Mouse (Mus musculus): Measurements from ENCODE around the gene Adamtsl5. TPM values are rescaled to one million over a fixed set of nuclear protein-coding genes. Genes with fewer than 3 reads are reported as not detected.

Adamtsl5 gene
- total and polyA plus RNA-seq, 3 experiments = 71.9 to 85.2 (median 84.5) TPM

DNA sequence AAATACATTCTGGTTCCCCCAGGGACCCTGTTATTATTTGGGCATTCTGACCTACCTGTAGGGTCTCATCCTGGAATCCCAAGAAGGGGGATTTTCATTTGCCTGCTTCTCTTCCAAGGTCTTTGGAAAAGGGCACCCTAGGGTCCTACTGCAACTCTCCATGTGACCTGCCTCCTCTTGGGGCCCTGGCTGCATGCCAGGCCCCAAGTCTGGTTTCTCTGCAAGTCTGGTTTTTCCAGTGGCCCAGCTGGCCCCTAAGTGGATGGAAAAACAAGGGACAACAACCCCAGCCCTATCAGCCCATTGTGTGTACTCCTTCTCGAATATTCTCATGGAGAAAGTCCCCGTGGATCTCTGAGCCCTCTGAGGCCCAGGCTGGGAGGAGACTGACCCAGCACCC, 17.3 kb downstream of the Adamtsl5 start:
- Histone ChIP-seq H3K4me3 (no peak overlapping the region), H3K27me3 (ENCODE audit: control insufficient read depth, insufficient read depth, low read length) (no peaks in the 10 kb centered on the region)

DNA sequence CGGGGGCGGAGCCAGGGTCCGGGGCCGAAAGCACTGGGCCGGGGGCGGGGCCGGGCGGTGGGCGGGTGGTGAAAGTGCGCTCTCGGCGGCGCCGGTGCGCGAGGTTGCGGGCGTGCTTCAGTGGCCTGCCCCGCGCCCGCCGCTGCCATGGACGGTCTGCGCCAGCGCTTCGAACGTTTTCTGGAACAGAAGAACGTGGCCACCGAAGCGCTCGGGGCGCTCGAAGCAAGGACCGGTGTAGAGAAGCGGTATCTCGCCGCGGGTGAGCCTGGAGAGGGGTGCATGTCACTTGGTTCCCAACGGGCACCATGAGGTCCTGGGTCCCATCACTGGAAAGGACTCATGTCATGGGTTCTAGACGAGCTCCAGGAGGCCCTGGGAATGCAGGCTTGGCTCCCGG, 18.1 kb downstream of the Adamtsl5 start:
- Histone ChIP-seq H3K4me1 (ENCODE audit: control insufficient read depth, insufficient read depth, low read length) (no peaks in the 10 kb centered on the region), H3K4me3 (peak overlapping the region; percentile 54), H3K27ac (no peak overlapping the region), H3K9ac (ENCODE audit: low read depth, low read length) (peak overlapping the region; percentile 28), H3K79me2 (replicated peaks; ENCODE audit: control insufficient read depth, insufficient read depth, low read length) (no peaks in the 10 kb centered on the region), H3K27me3 (ENCODE audit: control insufficient read depth, insufficient read depth, low read length) (no peaks in the 10 kb centered on the region), H3K36me3 (ENCODE audit: control insufficient read depth, insufficient read depth, low read length) (no peaks in the 10 kb centered on the region)
- intact Hi-C loops (cut with DNase I) = no loop called here
- WGBS = 2% methylated on average over 39 of the region's 41 CpGs
- no peak for DNase-seq
- TF ChIP-seq POLR2A (IDR thresholded peaks at IDR 0.05; ENCODE audit: insufficient read depth, low read depth, low read length) (no peak), EP300 (IDR thresholded peaks at IDR 0.05; ENCODE audit: insufficient read depth, low read depth, low read length) (no peak), CTCF (IDR thresholded peaks at IDR 0.05) (0 out of 2 replicates have a peak, but pooled peaks have one; percentile 5)

More for the DNA sequence above, 17.3 kb downstream of the Adamtsl5 start:
- H3K9ac ChIP-seq (ENCODE audit: low read depth, low read length) = no peak overlapping the region
- no peak overlapping the region for H3K27ac ChIP-seq
- no peaks in the 10 kb centered on the region for H3K4me1 ChIP-seq (ENCODE audit: control insufficient read depth, insufficient read depth, low read length)
- no peaks in the 10 kb centered on the region for H3K79me2 ChIP-seq (replicated peaks; ENCODE audit: control insufficient read depth, insufficient read depth, low read length)
- 49% methylated on average over 2 of the region's 2 CpGs for WGBS
- H3K36me3 ChIP-seq (ENCODE audit: control insufficient read depth, insufficient read depth, low read length) = no peaks in the 10 kb centered on the region
- intact Hi-C loops (cut with DNase I) = no loop called here
- DNase-seq = no peak
- TF ChIP-seq EP300 (IDR thresholded peaks at IDR 0.05; ENCODE audit: insufficient read depth, low read depth, low read length) (no peak), POLR2A (IDR thresholded peaks at IDR 0.05; ENCODE audit: insufficient read depth, low read depth, low read length) (no peak)

DNA sequence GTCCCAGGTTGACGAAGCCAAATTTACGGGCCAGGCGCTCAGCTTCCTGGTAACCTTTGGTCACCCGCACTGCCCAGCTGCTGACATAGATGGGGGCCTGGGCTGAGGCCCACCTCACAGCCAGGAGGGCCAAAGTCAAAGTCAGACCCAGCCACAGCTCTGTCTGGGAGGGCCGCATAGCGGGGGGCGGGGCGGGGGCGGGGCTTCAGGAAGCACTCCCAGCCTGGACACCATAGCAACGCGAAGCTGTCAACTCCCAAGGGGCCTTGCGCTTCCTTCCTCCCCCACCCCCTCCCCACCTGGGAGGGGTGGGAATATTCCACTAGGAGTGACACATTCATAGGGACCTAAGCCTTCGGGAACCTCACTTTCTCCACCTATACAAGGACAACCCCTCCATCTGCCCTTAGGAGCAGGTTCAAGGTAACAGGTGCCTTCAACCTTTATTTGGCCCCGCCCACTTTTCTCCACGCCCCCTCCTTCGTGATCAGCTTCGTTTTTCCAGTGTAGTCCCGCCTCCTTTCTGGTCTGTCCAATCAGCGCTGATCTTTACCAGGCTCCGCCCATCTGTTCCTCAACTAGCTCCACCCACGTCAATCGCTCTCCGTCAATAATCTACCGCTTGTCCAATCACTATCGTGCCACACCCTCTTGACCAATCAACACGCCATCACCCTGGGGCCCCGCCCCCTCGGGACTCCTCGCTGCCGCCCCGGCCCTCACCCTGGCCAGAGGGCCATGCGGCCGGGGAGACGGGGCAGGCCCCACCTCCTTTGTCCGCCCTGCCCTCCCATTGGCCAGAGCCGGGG, 18.7 kb downstream of the Adamtsl5 start, which contains the start of the genes Pcsk4 and Reep6:
Pcsk4 (minus strand) TSS at position 226 of the 809 bp plus-strand sequence.
Reep6 (plus strand) TSS at position 681 of the 809 bp plus-strand sequence.
- intact Hi-C loops (cut with DNase I) = loop anchor here (10.0 kb wide), 1 partner anchor 155 kb away; the partner anchor contains the start of genes 1600002K03Rik and Efna2
- peak within 1 kb of the TSS; percentile 54 for H3K4me3 ChIP-seq
- peak; percentile 89 to 94 for DNase-seq
- no peak within 1 kb of the TSS for H3K27ac ChIP-seq
- H3K27me3 ChIP-seq (ENCODE audit: control insufficient read depth, insufficient read depth, low read length) = no peaks in the 10 kb centered on the region
- no peak for TF ChIP-seq POLR2A (IDR thresholded peaks at IDR 0.05; ENCODE audit: insufficient read depth, low read depth, low read length)
- no peak for TF ChIP-seq EP300 (IDR thresholded peaks at IDR 0.05; ENCODE audit: insufficient read depth, low read depth, low read length)
- no peak for TF ChIP-seq CTCF (IDR thresholded peaks at IDR 0.05)
- H3K4me1 ChIP-seq (ENCODE audit: control insufficient read depth, insufficient read depth, low read length) = no peaks in the 10 kb centered on the region
- no peaks in the 10 kb centered on the region for H3K79me2 ChIP-seq (replicated peaks; ENCODE audit: control insufficient read depth, insufficient read depth, low read length)
- H3K9ac ChIP-seq (ENCODE audit: low read depth, low read length) = peak within 1 kb of the TSS; percentile 28
- H3K36me3 ChIP-seq (ENCODE audit: control insufficient read depth, insufficient read depth, low read length) = no peaks in the 10 kb centered on the region
- 9% methylated on average over 36 of the region's 36 CpGs for WGBS

DNA sequence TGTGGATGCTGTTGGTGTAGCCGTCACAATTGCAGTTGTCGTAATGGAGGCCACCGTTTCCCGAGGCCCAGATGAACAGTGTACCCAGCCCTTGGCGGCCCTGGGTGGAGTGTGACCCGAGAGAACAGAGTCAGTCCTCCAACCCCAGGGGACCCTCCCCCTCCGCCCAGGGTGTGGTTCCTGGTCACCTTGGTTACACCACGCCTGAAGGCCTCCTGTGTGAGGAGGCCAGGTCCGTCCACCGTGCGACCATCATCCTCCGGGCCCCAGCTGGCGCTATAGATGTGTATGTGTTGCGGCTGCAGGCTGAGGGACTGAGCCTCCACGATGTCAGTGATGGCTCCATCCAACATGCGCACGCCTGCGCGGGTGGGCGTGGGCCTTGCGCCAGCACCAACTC, 23.2 kb downstream of the Adamtsl5 start:
- DNase-seq = no peak
- 83% methylated on average over 21 of the region's 21 CpGs for WGBS
- Histone ChIP-seq H3K4me3 (no peak overlapping the region), H3K27ac (peak overlapping the region; percentile 15; the same call in 1 of the 2 replicates), H3K79me2 (replicated peaks; ENCODE audit: control insufficient read depth, insufficient read depth, low read length) (no peaks in the 10 kb centered on the region), H3K4me1 (ENCODE audit: control insufficient read depth, insufficient read depth, low read length) (peaks cover 5% of the 10 kb centered on the region), H3K27me3 (ENCODE audit: control insufficient read depth, insufficient read depth, low read length) (no peaks in the 10 kb centered on the region), H3K36me3 (ENCODE audit: control insufficient read depth, insufficient read depth, low read length) (no peaks in the 10 kb centered on the region), H3K9ac (ENCODE audit: low read depth, low read length) (no peak overlapping the region)
- TF ChIP-seq CTCF (IDR thresholded peaks at IDR 0.05) = no peak
- TF ChIP-seq POLR2A (IDR thresholded peaks at IDR 0.05; ENCODE audit: insufficient read depth, low read depth, low read length) = no peak
- TF ChIP-seq EP300 (IDR thresholded peaks at IDR 0.05; ENCODE audit: insufficient read depth, low read depth, low read length) = no peak
- intact Hi-C loops (cut with DNase I) = loop anchor here (10.0 kb wide), 1 partner anchor 150 kb away; the partner anchor contains the start of genes 1600002K03Rik and Efna2

DNA sequence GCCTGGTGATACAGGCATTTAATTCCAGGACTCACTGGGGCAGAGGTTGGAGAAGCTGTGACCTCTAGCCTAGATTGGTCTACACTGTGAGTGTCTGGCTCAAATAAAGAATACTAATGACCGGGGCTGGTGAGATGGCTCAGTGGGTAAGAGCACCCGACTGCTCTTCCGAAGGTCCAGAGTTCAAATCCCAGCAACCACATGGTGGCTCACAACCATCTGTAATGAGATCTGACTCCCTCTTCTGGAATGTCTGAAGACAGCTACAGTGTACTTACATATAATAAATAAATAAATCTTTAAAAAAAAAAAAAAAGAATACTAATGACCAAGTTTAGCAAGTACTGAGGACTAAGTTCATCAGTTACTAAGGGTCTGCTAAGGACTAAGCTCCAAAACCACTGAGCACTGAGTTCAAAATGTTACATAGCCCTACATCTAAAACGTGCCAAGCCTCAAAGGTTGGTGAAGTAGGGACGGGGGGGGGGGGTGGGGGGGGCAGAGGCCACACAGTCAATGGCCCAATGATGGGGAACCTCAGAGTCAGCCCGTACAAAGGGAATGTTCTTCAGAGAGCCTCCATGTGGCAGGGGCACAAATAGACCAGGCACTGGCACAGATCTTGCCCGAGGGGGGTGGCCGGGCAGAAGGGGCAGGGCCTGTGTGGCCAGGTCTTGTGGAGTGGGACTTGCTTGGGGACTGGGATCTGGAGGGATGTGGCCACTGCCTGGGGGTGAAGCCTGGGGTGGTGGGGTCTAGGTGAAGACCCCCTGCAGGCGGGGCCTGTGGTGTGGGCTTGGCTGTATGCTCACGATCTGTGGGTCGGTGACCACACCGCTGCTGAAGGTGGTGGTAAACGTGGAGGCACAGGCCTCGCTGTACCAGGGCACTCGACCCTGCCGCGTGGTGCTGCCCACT, 23.8 kb downstream of the Adamtsl5 start:
- peak overlapping the region; percentile 68 for H3K4me3 ChIP-seq
- H3K9ac ChIP-seq (ENCODE audit: low read depth, low read length) = no peak overlapping the region
- WGBS = 75% methylated on average over 17 of the region's 17 CpGs
- H3K27ac ChIP-seq = peak overlapping the region; percentile 85
- no peaks in the 10 kb centered on the region for H3K36me3 ChIP-seq (ENCODE audit: control insufficient read depth, insufficient read depth, low read length)
- H3K79me2 ChIP-seq (replicated peaks; ENCODE audit: control insufficient read depth, insufficient read depth, low read length) = no peaks in the 10 kb centered on the region
- intact Hi-C loops (cut with DNase I) = loop anchor here (10.0 kb wide), 1 partner anchor 150 kb away; the partner anchor contains the start of genes 1600002K03Rik and Efna2
- DNase-seq = peak in 1 of 2 experiments; percentile 26
- TF ChIP-seq POLR2A (IDR thresholded peaks at IDR 0.05; ENCODE audit: insufficient read depth, low read depth, low read length) (no peak), CTCF (IDR thresholded peaks at IDR 0.05) (no peak), EP300 (IDR thresholded peaks at IDR 0.05; ENCODE audit: insufficient read depth, low read depth, low read length) (no peak)
- H3K27me3 ChIP-seq (ENCODE audit: control insufficient read depth, insufficient read depth, low read length) = no peaks in the 10 kb centered on the region
- peaks cover 7% of the 10 kb centered on the region for H3K4me1 ChIP-seq (ENCODE audit: control insufficient read depth, insufficient read depth, low read length)
